Mouse (Mus musculus) ES-E14 (cell line): ENCODE results near the gene Pm20d1. TPM values are rescaled to one million over a fixed set of nuclear protein-coding genes. Genes with fewer than 3 reads are reported as not detected.

ENCODE experiments used
- DNase-seq: peaks from one replicate; pipeline ENCODE4 v3.0.0-alpha.2; 2013; ENCODE audit warnings: low read depth, low spot score
- H3K27ac ChIP-seq: 2 replicates; pipeline ENCODE4 v1.5.1; 2012; ENCODE audit warnings: low read depth, mild to moderate bottlenecking, low read length, moderate library complexity, mixed read lengths; ENCODE audit not compliant: poor library complexity, insufficient read depth, severe bottlenecking
- H3K36me3 ChIP-seq: 2 replicates; pipeline ENCODE4 v1.6.1; 2012; ENCODE audit warnings: mild to moderate bottlenecking, low read length, moderate library complexity, mixed read lengths; ENCODE audit not compliant: control insufficient read depth, poor library complexity, insufficient read depth, severe bottlenecking
- H3K4me1 ChIP-seq, 2 experiments: fragments of 150-350 bp in 1 of 2; sonication (generic) in 1 of 2; 2 replicates each; pipeline ENCODE4 v1.6.1; 2012; ENCODE audit warnings: low read length in 2 of 2, mild to moderate bottlenecking in 1 of 2, mixed read lengths in 1 of 2; ENCODE audit not compliant: control insufficient read depth in 2 of 2, insufficient read depth in 2 of 2, poor library complexity in 1 of 2
- H3K4me3 ChIP-seq, 2 experiments: fragments of 150-350 bp in 1 of 2; sonication (generic) in 1 of 2; 2 replicates each; pipeline ENCODE4 v1.5.1; 2012; ENCODE audit warnings: low read length in 2 of 2, low read depth in 1 of 2, mild to moderate bottlenecking in 1 of 2, mixed read lengths in 1 of 2; ENCODE audit not compliant: insufficient read depth in 1 of 2, poor library complexity in 1 of 2, severe bottlenecking in 1 of 2
- H3K9ac ChIP-seq: 2 replicates; pipeline ENCODE4 v1.6.1; 2012; ENCODE audit warnings: low read depth, mild to moderate bottlenecking, low read length, mixed read lengths; ENCODE audit not compliant: poor library complexity, insufficient read depth, severe bottlenecking
- H3K9me3 ChIP-seq: fragments of 150-350 bp; sonication (generic); 2 replicates; pipeline ENCODE4 v1.6.1; 2012; ENCODE audit warnings: low read depth, mild to moderate bottlenecking, low read length; ENCODE audit not compliant: control insufficient read depth, insufficient read depth
- CHD2 ChIP-seq: IDR thresholded peaks from 2 replicates; pipeline ENCODE4 v1.6.1; 2014; ENCODE audit warnings: mild to moderate bottlenecking, low read depth, low read length, inconsistent platforms
- HCFC1 ChIP-seq: IDR thresholded peaks from 2 replicates; pipeline ENCODE4 v1.6.1; 2012; ENCODE audit warnings: low read length, inconsistent platforms, borderline replicate concordance; ENCODE audit not compliant: insufficient read depth
- MAFK ChIP-seq: IDR thresholded peaks from 2 replicates; pipeline ENCODE4 v1.6.1; 2014; ENCODE audit warnings: mild to moderate bottlenecking, low read depth, low read length, inconsistent platforms; ENCODE audit not compliant: insufficient read depth
- ZC3H11A ChIP-seq: IDR thresholded peaks from 2 replicates; pipeline ENCODE4 v1.6.1; 2012; ENCODE audit warnings: low read depth, mild to moderate bottlenecking, inconsistent platforms, low read length, borderline replicate concordance
- ZNF384 ChIP-seq: IDR thresholded peaks from 2 replicates; pipeline ENCODE4 v1.6.1; 2012; ENCODE audit warnings: low read depth, low read length, inconsistent platforms
- in situ Hi-C, 2 experiments: fragments of 600-800 bp; cut with MboI; formaldehyde crosslinking; loops; one replicate each; pipeline ENCODE4 v1.15.1; 2025; ENCODE audit warnings: low sequenced_read_pairs in 2 of 2, inconsistent platforms in 1 of 2; ENCODE audit not compliant: unreplicated experiment in 2 of 2
- total RNA-seq: library from RNA; depleted of rRNA; stranded (reverse); fragments of 300-350 nt; gene quantifications from 2 replicates; pipeline ENCODE4 v1.2.3, GENCODE M21; 2012

The Pm20d1 gene
- total RNA-seq, 1 experiment, result 2.0 TPM

DNA sequence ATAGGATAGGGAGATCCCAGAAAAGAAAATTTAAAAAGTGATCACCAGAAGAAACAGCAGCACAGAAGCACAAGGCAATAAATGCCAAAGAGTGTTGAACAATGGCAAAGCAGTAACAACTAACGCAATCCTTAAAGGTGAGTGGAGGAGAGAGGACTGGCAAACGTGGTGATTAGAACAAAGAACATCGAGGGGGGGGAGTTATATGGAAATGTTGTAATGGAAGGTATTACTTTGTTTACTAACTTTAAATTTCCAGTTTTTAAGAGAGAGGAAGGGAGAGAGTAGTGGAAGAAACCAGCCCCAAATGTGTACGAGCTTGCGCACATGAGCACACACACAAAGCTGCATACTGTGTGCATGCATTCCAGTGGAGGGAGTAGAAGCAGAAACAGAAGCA, 68.4 kb downstream of the Pm20d1 start:
- no peak overlapping the region for H3K9ac ChIP-seq
- H3K4me3 ChIP-seq, result no peak overlapping the region
- no peak overlapping the region for H3K27ac ChIP-seq
- no peaks in the 10 kb centered on the region for H3K9me3 ChIP-seq
- no peaks in the 10 kb centered on the region for H3K4me1 ChIP-seq
- no peak for TF ChIP-seq CHD2
- no peak for TF ChIP-seq MAFK
- TF ChIP-seq ZNF384, result no peak
- TF ChIP-seq HCFC1, result no peak
- TF ChIP-seq ZC3H11A, result no peak
- in situ Hi-C loops, result no loop called here
- no peak for DNase-seq
- no peaks in the 10 kb centered on the region for H3K36me3 ChIP-seq

DNA sequence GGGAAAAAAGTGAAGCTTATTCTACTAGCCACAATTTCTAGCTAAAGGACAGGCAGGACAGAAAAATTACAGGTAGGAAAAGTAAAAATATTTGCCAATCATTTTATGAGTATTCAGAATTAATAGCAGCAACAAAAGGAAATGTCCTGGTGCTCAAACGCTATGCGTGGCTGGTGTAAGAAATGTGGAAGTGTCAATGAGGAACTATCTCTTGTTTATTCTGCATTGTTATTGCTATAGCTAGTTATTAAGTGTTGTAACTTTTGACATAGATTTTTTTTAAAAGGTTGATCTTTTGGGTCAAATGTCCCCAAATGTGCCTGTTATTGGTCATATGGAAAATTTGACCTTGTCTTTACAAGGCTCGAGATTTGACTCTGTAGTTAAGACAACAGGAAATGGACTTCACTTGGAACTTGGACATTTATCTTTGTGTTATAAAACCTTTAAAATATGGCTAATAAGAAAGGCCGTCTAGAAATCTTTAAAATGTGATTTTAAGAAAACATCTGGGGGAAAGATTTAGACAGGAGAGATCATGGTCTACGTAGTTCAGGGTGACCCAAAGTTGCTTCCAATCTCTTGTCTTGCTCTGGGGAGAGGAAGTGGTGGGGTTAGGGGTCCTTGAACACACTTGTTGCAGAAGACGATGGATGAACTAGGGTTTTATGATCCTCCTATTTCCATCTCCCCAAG, 69.3 kb downstream of the Pm20d1 start:
- in situ Hi-C loops, result no loop called here
- Histone ChIP-seq H3K4me3 (no peak overlapping the region), H3K36me3 (no peaks in the 10 kb centered on the region), H3K9me3 (no peaks in the 10 kb centered on the region), H3K4me1 (no peaks in the 10 kb centered on the region), H3K9ac (no peak overlapping the region), H3K27ac (no peak overlapping the region)
- TF ChIP-seq ZC3H11A, result no peak
- no peak for TF ChIP-seq CHD2
- TF ChIP-seq ZNF384, result no peak
- no peak for TF ChIP-seq HCFC1
- TF ChIP-seq MAFK, result no peak
- DNase-seq, result no peak

DNA sequence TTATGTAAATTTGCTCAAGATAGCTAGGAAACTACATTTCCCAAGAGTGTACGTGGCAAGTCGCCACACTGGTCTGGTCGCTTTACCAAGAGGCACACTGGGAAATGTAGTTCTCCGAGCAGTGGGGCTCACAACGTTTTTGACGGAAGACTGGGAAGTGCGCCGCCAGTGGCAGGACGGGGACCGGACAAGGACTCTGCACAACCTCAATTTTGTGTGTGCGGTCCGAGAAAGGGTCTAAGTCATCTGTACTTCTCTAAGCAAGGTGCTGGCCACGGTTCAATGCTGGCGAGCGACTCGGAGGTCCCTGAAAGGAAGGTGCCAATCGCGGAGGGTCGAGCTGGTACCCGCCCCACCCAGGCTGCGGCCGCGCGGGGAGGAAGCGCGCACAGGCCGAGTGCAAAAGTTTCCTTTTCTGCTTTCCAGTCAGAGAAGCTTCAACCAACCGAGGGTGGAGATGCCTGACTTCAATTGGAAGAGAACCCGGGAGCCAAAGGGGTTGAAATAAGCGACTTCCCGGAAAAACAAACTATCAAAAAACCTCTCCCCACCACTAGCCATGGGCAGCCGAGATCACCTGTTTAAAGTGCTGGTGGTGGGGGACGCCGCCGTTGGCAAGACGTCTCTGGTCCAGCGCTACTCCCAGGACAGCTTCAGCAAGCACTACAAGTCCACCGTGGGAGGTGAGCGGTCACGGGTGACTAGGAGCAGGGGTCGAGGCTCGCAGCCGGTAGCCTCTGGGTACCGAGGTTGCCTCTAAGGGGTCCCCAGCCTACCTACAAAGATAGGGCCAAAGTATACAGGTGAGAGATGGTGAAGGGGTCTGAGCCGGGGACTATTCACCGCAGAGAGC, 70.1 kb downstream of the Pm20d1 start, which contains the start of gene Rab29:
TSS of gene Rab29 (plus strand) at position 132 of the 853 bp plus-strand sequence.
- Histone ChIP-seq H3K36me3 (no peaks in the 10 kb centered on the region), H3K27ac (no peak within 1 kb of the TSS), H3K4me3 (peak within 1 kb of the TSS; percentile 76 to 79), H3K4me1 (no peaks in the 10 kb centered on the region), H3K9me3 (no peaks in the 10 kb centered on the region), H3K9ac (peak within 1 kb of the TSS; percentile 76)
- in situ Hi-C loops, result no loop called here
- peak; percentile 90 for DNase-seq
- TF ChIP-seq CHD2 (peak; percentile 62; the same call in 1 of the 2 replicates), ZC3H11A (no peak), MAFK (no peak), HCFC1 (peak; percentile 100), ZNF384 (no peak)

DNA sequence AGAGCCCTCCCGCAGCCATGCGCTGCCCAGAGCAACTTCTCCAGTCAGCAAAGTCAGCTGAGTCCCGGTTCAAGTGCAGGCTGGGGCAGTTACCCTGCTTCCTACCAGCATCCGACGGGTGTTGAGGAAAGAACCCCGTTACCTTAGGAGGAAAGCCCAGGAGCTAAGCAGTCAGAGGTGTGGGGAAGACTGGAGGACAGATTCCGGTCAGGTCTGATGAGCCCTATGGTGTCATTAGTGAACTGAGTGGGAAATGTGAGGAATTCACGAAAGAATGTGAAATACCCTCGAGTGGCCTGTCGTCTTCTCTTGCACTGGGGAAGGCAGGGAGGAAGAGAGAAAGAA, 70.7 kb downstream of the Pm20d1 start:
- H3K36me3 ChIP-seq, result no peaks in the 10 kb centered on the region
- no peak for DNase-seq
- H3K9ac ChIP-seq, result peak overlapping the region; percentile 76
- TF ChIP-seq HCFC1, result no peak
- no peak for TF ChIP-seq MAFK
- TF ChIP-seq CHD2, result no peak
- TF ChIP-seq ZC3H11A, result no peak
- TF ChIP-seq ZNF384, result no peak
- peak overlapping the region; percentile 76 to 79 for H3K4me3 ChIP-seq
- H3K27ac ChIP-seq, result no peak overlapping the region
- no peaks in the 10 kb centered on the region for H3K9me3 ChIP-seq
- no peaks in the 10 kb centered on the region for H3K4me1 ChIP-seq
- in situ Hi-C loops, result no loop called here
